Comparison of ENCODE assay signal across 8 mouse cellular contexts in genomic region chr4:152088556-152089120, GRCm38 (mm10). TPM values are rescaled to one million over a fixed set of nuclear protein-coding genes. Genes with fewer than 3 reads are reported as not detected.
A peak's percentile ranks its signal among the peaks of the same experiment; 100 is the strongest.
DNase-seq lines count a peak whose midpoint lies in the region; ATAC-seq and TF ChIP-seq lines count a peak whose summit lies in the region.

No protein-coding gene starts in this region.

- DNase-seq in heart, postnatal 25 days (ENCODE audit: low spot score): no peak
- DNase-seq in layer of hippocampus, adult 9-11 months: peak; percentile 94
- peak; percentile 66 for DNase-seq in midbrain, postnatal 0 days (ENCODE audit: low spot score)
- DNase-seq in thymus, postnatal 0 days (ENCODE audit: low spot score): no peak
- no peak for DNase-seq in gastrocnemius, postnatal 4 days (ENCODE audit: low spot score in 2 of 2)
- DNase-seq in heart, adult 8-10 months (ENCODE audit: low spot score): no peak

- intact Hi-C loops in heart, postnatal 25 days (cut with DNase I): loop anchor here (5.0 kb wide), 1 partner anchor 46 kb away; no protein-coding TSS in a partner anchor

- no peaks in the 10 kb centered on the region for H3K36me3 ChIP-seq in heart, embryonic 15.5 days
- no peaks in the 10 kb centered on the region for H3K36me3 ChIP-seq in forebrain, embryonic 12.5 days (replicated peaks)
- no peaks in the 10 kb centered on the region for H3K36me3 ChIP-seq in midbrain, postnatal 0 days (ENCODE audit: insufficient read depth, low read length)

- H3K27me3 ChIP-seq in heart, embryonic 15.5 days: no peaks in the 10 kb centered on the region
- H3K27me3 ChIP-seq in forebrain, embryonic 12.5 days: peaks cover 3% of the 10 kb centered on the region
- no peaks in the 10 kb centered on the region for H3K27me3 ChIP-seq in midbrain, postnatal 0 days (ENCODE audit: insufficient read depth, low read length)

- no peak overlapping the region for H3K27ac ChIP-seq in heart, embryonic 15.5 days
- H3K27ac ChIP-seq in forebrain, embryonic 12.5 days: no peak overlapping the region
- H3K27ac ChIP-seq in midbrain, postnatal 0 days (ENCODE audit: low read depth, low read length): no peak overlapping the region

- no peak overlapping the region for H3K9ac ChIP-seq in heart, embryonic 15.5 days
- peak overlapping the region; percentile 80; the same call in 1 of the 2 replicates for H3K9ac ChIP-seq in forebrain, embryonic 12.5 days
- 0 out of 2 replicates have a peak overlapping the region, but pooled peaks have one; percentile 1 for H3K9ac ChIP-seq in midbrain, postnatal 0 days (replicated peaks; ENCODE audit: low read length, poor library complexity, severe bottlenecking)

- no peak for ATAC-seq in heart, embryonic 15.5 days (replicated peaks; ENCODE audit: insufficient number of reproducible peaks, insufficient read depth, low FRiP score, low read depth)
- ATAC-seq in forebrain, embryonic 12.5 days (ENCODE audit: low FRiP score): no peak
- no peak for ATAC-seq in midbrain, postnatal 0 days (ENCODE audit: low FRiP score)

- peaks cover 40% of the 10 kb centered on the region for H3K4me1 ChIP-seq in heart, embryonic 15.5 days (replicated peaks)
- peaks cover 37% of the 10 kb centered on the region for H3K4me1 ChIP-seq in forebrain, embryonic 12.5 days
- peaks cover 14% of the 10 kb centered on the region; the same call in 1 of the 2 replicates for H3K4me1 ChIP-seq in midbrain, postnatal 0 days (ENCODE audit: insufficient read depth, low read length)

- H3K4me2 ChIP-seq in heart, embryonic 15.5 days: peak overlapping the region; percentile 84
- no peak overlapping the region for H3K4me2 ChIP-seq in forebrain, embryonic 12.5 days
- peak overlapping the region; percentile 12; the same call in 1 of the 2 replicates for H3K4me2 ChIP-seq in midbrain, postnatal 0 days (ENCODE audit: low read depth, low read length, poor library complexity, severe bottlenecking)

- H3K4me3 ChIP-seq in heart, embryonic 15.5 days: peak overlapping the region; percentile 91; the same call in 1 of the 2 replicates
- H3K4me3 ChIP-seq in forebrain, embryonic 12.5 days (replicated peaks): no peak overlapping the region
- H3K4me3 ChIP-seq in midbrain, postnatal 0 days (ENCODE audit: low read depth, low read length): no peak overlapping the region

- no peak for TF ChIP-seq CTCF in midbrain, postnatal 0 days (IDR thresholded peaks at IDR 0.05)

- H3K9me3 ChIP-seq in heart, embryonic 15.5 days (replicated peaks): no peaks in the 10 kb centered on the region
- H3K9me3 ChIP-seq in forebrain, embryonic 12.5 days: no peaks in the 10 kb centered on the region
- H3K9me3 ChIP-seq in midbrain, postnatal 0 days (ENCODE audit: low read length): no peaks in the 10 kb centered on the region

- 58% methylated on average over 8 of the region's 8 CpGs for WGBS in heart, embryonic 15.5 days
- WGBS in forebrain, embryonic 12.5 days: 43% methylated on average over 8 of the region's 8 CpGs
- 41% methylated on average over 8 of the region's 8 CpGs for WGBS in midbrain, postnatal 0 days

RNA-seq across cellular contexts. Expression of gene Plekhg5, which starts 16.3 kb away (rescaled TPM):
- 11.1 and 14.1 TPM in 2 replicates for polyA plus RNA-seq in heart, embryonic 15.5 days (2015; fragmentation: Nextera tagmentation; extraction: Ambion mirVana)
- total RNA-seq in heart, postnatal 25 days (2021): 10 to 100 TPM; 18.7 to 18.9 TPM
- polyA plus RNA-seq in forebrain, embryonic 12.5 days (2016; fragmentation: Nextera tagmentation; extraction: Ambion mirVana): 9.5 and 10.8 TPM in 2 replicates
- total RNA-seq in midbrain, postnatal 0 days (2014; rRNA removed): 17.6 and 33.5 TPM in 2 replicates
- 13.0 and 15.1 TPM in 2 replicates for polyA plus RNA-seq in midbrain, postnatal 0 days (2015; fragmentation: Nextera tagmentation; extraction: Ambion mirVana)
- polyA plus RNA-seq in thymus, postnatal 0 days (2015; fragmentation: Nextera tagmentation; extraction: Ambion mirVana): 3.4 and 3.9 TPM in 2 replicates
- 10 to 100 TPM; 22.2 to 31.9 TPM for total RNA-seq in gastrocnemius, postnatal 4 days (2021)
- 10 to 100 TPM; 11.9 to 15.0 (median 14.3) TPM for total RNA-seq in heart, adult 8-10 months (2022)

RNA-seq across cellular contexts. Expression of gene Tnfrsf25, which starts 27.1 kb away (rescaled TPM):
- polyA plus RNA-seq in heart, embryonic 15.5 days (2015; fragmentation: Nextera tagmentation; extraction: Ambion mirVana): 0.94 and 1.6 TPM in 2 replicates
- total RNA-seq in heart, postnatal 25 days (2021): 1 to 10 TPM; 2.9 to 3.0 TPM
- polyA plus RNA-seq in forebrain, embryonic 12.5 days (2016; fragmentation: Nextera tagmentation; extraction: Ambion mirVana): 0.66 and 0.76 TPM in 2 replicates
- total RNA-seq in midbrain, postnatal 0 days (2014; rRNA removed): 0.99 and 2.0 TPM in 2 replicates
- 0.38 and 0.49 TPM in 2 replicates for polyA plus RNA-seq in midbrain, postnatal 0 days (2015; fragmentation: Nextera tagmentation; extraction: Ambion mirVana)
- 37.7 and 44.1 TPM in 2 replicates for polyA plus RNA-seq in thymus, postnatal 0 days (2015; fragmentation: Nextera tagmentation; extraction: Ambion mirVana)
- total RNA-seq in gastrocnemius, postnatal 4 days (2021): 1 to 10 TPM; 1.9 to 2.0 TPM
- 1 to 10 TPM; 1.1 to 3.2 (median 1.8) TPM for total RNA-seq in heart, adult 8-10 months (2022)

RNA-seq across cellular contexts. Expression of gene Nol9, which starts 49.5 kb away (rescaled TPM):
- 13.9 and 20.7 TPM in 2 replicates for polyA plus RNA-seq in heart, embryonic 15.5 days (2015; fragmentation: Nextera tagmentation; extraction: Ambion mirVana)
- 1 to 10 TPM; 8.6 to 9.6 TPM for total RNA-seq in heart, postnatal 25 days (2021)
- 33.3 and 34.1 TPM in 2 replicates for polyA plus RNA-seq in forebrain, embryonic 12.5 days (2016; fragmentation: Nextera tagmentation; extraction: Ambion mirVana)
- 22.5 and 27.4 TPM in 2 replicates for total RNA-seq in midbrain, postnatal 0 days (2014; rRNA removed)
- polyA plus RNA-seq in midbrain, postnatal 0 days (2015; fragmentation: Nextera tagmentation; extraction: Ambion mirVana): 17.5 and 19.0 TPM in 2 replicates
- polyA plus RNA-seq in thymus, postnatal 0 days (2015; fragmentation: Nextera tagmentation; extraction: Ambion mirVana): 22.8 and 24.9 TPM in 2 replicates
- total RNA-seq in gastrocnemius, postnatal 4 days (2021): 10 to 100 TPM; 13.2 to 15.1 TPM
- 10 to 100 TPM in 1 of 4 experiments, 1 to 10 TPM in 3; 8.3 to 10.0 (median 9.4) TPM for total RNA-seq in heart, adult 8-10 months (2022)

RNA-seq across cellular contexts. Expression of gene Tas1r1, which starts 50.3 kb away (rescaled TPM):
- polyA plus RNA-seq in heart, embryonic 15.5 days (2015; fragmentation: Nextera tagmentation; extraction: Ambion mirVana): 0.25 and 0.46 TPM in 2 replicates
- under 1 TPM in 1 of 2 experiments, not detected in 1; 0.16 TPM for total RNA-seq in heart, postnatal 25 days (2021)
- 0.55 and 0.78 TPM in 2 replicates for polyA plus RNA-seq in forebrain, embryonic 12.5 days (2016; fragmentation: Nextera tagmentation; extraction: Ambion mirVana)
- 0.11 and 1.5 TPM in 2 replicates for total RNA-seq in midbrain, postnatal 0 days (2014; rRNA removed)
- 1.6 TPM in 2 replicates for polyA plus RNA-seq in midbrain, postnatal 0 days (2015; fragmentation: Nextera tagmentation; extraction: Ambion mirVana)
- 0.32 and 0.59 TPM in 2 replicates for polyA plus RNA-seq in thymus, postnatal 0 days (2015; fragmentation: Nextera tagmentation; extraction: Ambion mirVana)
- 1 to 10 TPM; 3.0 to 3.5 TPM for total RNA-seq in gastrocnemius, postnatal 4 days (2021)
- total RNA-seq in heart, adult 8-10 months (2022): not detected

Comparison
In these comparisons a context has a peak if more than half of its experiments do, and no peak if none do; other contexts are left out.
1. DNase-seq: peak in layer of hippocampus, adult 9-11 months (single experiment) and midbrain, postnatal 0 days (single experiment); none in heart, postnatal 25 days (single experiment), thymus, postnatal 0 days (single experiment), gastrocnemius, postnatal 4 days (0 of 2) and heart, adult 8-10 months (single experiment).